Mouse (Mus musculus): ENCODE results near the gene Hist1h2ae.
"Not testable (repeated sequence)": the region's sequence is repeated elsewhere in the genome, so short reads cannot be mapped to it uniquely, and the experiment has no call there.

The Hist1h2ae gene

GRCm38 (mm10) chr13:23562699-23563462, 8.1 kb downstream of the Hist1h2ae start:
- no peak for DNase-seq (ENCODE audit: low spot score)

GRCm38 (mm10) chr13:23561883-23562659, 8.9 kb downstream of the Hist1h2ae start, which contains the start of gene Hist1h3e:
Gene Hist1h3e (minus strand): TSS chr13:23562369.
- DNase-seq (ENCODE audit: low spot score): peak; percentile 95

GRCm38 (mm10) chr13:23561531-23561882, 9.5 kb downstream of the Hist1h2ae start:
- DNase-seq (ENCODE audit: low spot score): not testable (repeated sequence)

GRCm38 (mm10) chr13:23560699-23561098, 10.3 kb downstream of the Hist1h2ae start:
- not testable (repeated sequence) for DNase-seq (ENCODE audit: low spot score)

- DNase-seq (ENCODE audit: low spot score): no peak
Observed at GRCm38 (mm10) chr13:23556906-23557305, 14.1 kb downstream of the Hist1h2ae start.

- DNase-seq (ENCODE audit: low spot score): peak; percentile 86
Observed at GRCm38 (mm10) chr13:23555839-23556416, 15.1 kb downstream of the Hist1h2ae start.

- DNase-seq (ENCODE audit: low spot score): no peak
Observed at GRCm38 (mm10) chr13:23554925-23555838, 15.8 kb downstream of the Hist1h2ae start.

- no peak for DNase-seq (ENCODE audit: low spot score)
Observed at GRCm38 (mm10) chr13:23554393-23554792, 16.6 kb downstream of the Hist1h2ae start.

GRCm38 (mm10) chr13:23552962-23553361, 18.1 kb downstream of the Hist1h2ae start, which contains the start of gene Hist1h1d:
Gene Hist1h1d (plus strand): TSS chr13:23553262.
- no peak for DNase-seq (ENCODE audit: low spot score)

GRCm38 (mm10) chr13:23551931-23552914, 18.8 kb downstream of the Hist1h2ae start:
- no peak for DNase-seq (ENCODE audit: low spot score)

GRCm38 (mm10) chr13:23551146-23551834, 19.7 kb downstream of the Hist1h2ae start, which contains the start of gene Hist1h4f:
Gene Hist1h4f (minus strand): TSS chr13:23551648.
- DNase-seq (ENCODE audit: low spot score): peak; percentile 91

GRCm38 (mm10) chr13:23550761-23551145, 20.3 kb downstream of the Hist1h2ae start:
- DNase-seq (ENCODE audit: low spot score): no peak

- no peak for DNase-seq (ENCODE audit: low spot score)
Observed at GRCm38 (mm10) chr13:23546694-23547093, 24.3 kb downstream of the Hist1h2ae start.

- not testable (repeated sequence) for DNase-seq (ENCODE audit: low spot score)
Observed at GRCm38 (mm10) chr13:23544787-23545120, 26.3 kb downstream of the Hist1h2ae start.

- peak; percentile 90 for DNase-seq (ENCODE audit: low spot score)
Observed at GRCm38 (mm10) chr13:23543965-23544786, 26.8 kb downstream of the Hist1h2ae start, which contains the start of gene Hist1h3f. Gene Hist1h3f (plus strand): TSS chr13:23544052.

GRCm38 (mm10) chr13:23542999-23543607, 27.9 kb downstream of the Hist1h2ae start, which contains the start of gene Hist1h2bh:
Gene Hist1h2bh (minus strand): TSS chr13:23543392.
- peak; percentile 85 for DNase-seq (ENCODE audit: low spot score)

- not testable (repeated sequence) for DNase-seq (ENCODE audit: low spot score)
Observed at GRCm38 (mm10) chr13:23542225-23542980, 28.6 kb downstream of the Hist1h2ae start.
